Mouse (Mus musculus) heart, embryonic 12.5 days (tissue): Measurements from ENCODE around the gene Auts2. TPM values are rescaled to one million over a fixed set of nuclear protein-coding genes. Genes with fewer than 3 reads are reported as not detected.

ENCODE experiments used
- ATAC-seq: fragments of 200-750 bp; cut with Nextera tagmentation; 2 replicates; pipeline ENCODE4 v1.8.0; 2017; ENCODE audit warnings: moderate TSS enrichment, moderate library complexity; ENCODE audit not compliant: insufficient number of reproducible peaks, low FRiP score
- H3K27ac ChIP-seq: fragments of 300-500 bp; sonication (generic); 2 replicates; pipeline ENCODE4 v1.5.1; 2016; ENCODE audit warnings: mild to moderate bottlenecking, moderate library complexity; ENCODE audit not compliant: poor library complexity, severe bottlenecking
- H3K27me3 ChIP-seq: fragments of 300-500 bp; sonication (generic); replicated peaks from 2 replicates; pipeline ENCODE4 v1.6.1; 2016; ENCODE audit warnings: mild to moderate bottlenecking, moderate library complexity
- H3K36me3 ChIP-seq: fragments of 300-500 bp; sonication (generic); 2 replicates; pipeline ENCODE4 v1.6.1; 2016; ENCODE audit warnings: mild to moderate bottlenecking, moderate library complexity
- H3K4me1 ChIP-seq: fragments of 300-500 bp; sonication (generic); replicated peaks from 2 replicates; pipeline ENCODE4 v1.6.1; 2016; ENCODE audit warnings: mild to moderate bottlenecking
- H3K4me2 ChIP-seq: fragments of 300-500 bp; sonication (generic); 2 replicates; pipeline ENCODE4 v1.6.1; 2016; ENCODE audit warnings: mild to moderate bottlenecking, moderate library complexity
- H3K4me3 ChIP-seq: fragments of 300-500 bp; sonication (generic); 2 replicates; pipeline ENCODE4 v1.5.1; 2016; ENCODE audit warnings: mild to moderate bottlenecking
- H3K9ac ChIP-seq: fragments of 300-500 bp; sonication (generic); 2 replicates; pipeline ENCODE4 v1.6.1; 2016; ENCODE audit warnings: mild to moderate bottlenecking, moderate library complexity
- H3K9me3 ChIP-seq: fragments of 300-500 bp; sonication (generic); replicated peaks from 2 replicates; pipeline ENCODE4 v1.6.1; 2016; ENCODE audit warnings: mild to moderate bottlenecking, moderate library complexity
- WGBS: fragments of 180-500 bp; shearing (Covaris S2); methylation state at CpG from one replicate; pipeline ENCODE4 v1.1.7; 2016; 5-methylcytosine and 5-hydroxymethylcytosine counted together
- polyA plus RNA-seq: library from polyadenylated mRNA; unstranded; fragments of >200 nt; fragmentation: Nextera tagmentation; extraction: Ambion mirVana; gene quantifications from 2 replicates; pipeline ENCODE4 v1.2.1, GENCODE M21; 2016

Auts2 gene
- polyA plus RNA-seq, 1 experiment from 2014 or later: 25.3 TPM

DNA sequence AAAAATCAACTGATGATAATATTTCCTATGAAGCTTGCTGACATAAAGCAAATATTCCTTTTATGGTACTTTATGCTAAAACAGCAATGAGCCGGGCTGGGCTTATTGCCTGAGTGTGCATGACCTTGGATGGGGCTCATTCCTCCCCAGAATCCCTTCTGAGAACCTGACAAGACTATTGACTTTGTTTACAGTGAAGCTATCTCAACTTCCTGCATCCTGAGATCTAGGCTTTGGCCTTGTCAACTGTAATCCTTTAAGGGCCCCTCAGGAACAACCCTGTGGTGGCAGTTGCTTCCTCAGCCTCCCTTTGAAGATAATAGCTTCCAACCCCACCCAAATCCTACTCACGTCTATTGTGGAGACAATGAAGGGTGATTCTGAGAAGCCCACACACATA, 792.8 kb downstream of the Auts2 start:
- H3K9ac ChIP-seq: no peak overlapping the region
- H3K27ac ChIP-seq: no peak overlapping the region
- no peak overlapping the region for H3K4me2 ChIP-seq
- no peak for ATAC-seq
- peaks cover 9% of the 10 kb centered on the region; the same call in 1 of the 2 replicates for H3K4me1 ChIP-seq
- no peaks in the 10 kb centered on the region for H3K27me3 ChIP-seq
- no peaks in the 10 kb centered on the region for H3K36me3 ChIP-seq
- H3K9me3 ChIP-seq: no peaks in the 10 kb centered on the region
- WGBS: 40% methylated on average over 2 of the region's 2 CpGs
- H3K4me3 ChIP-seq: no peak overlapping the region

DNA sequence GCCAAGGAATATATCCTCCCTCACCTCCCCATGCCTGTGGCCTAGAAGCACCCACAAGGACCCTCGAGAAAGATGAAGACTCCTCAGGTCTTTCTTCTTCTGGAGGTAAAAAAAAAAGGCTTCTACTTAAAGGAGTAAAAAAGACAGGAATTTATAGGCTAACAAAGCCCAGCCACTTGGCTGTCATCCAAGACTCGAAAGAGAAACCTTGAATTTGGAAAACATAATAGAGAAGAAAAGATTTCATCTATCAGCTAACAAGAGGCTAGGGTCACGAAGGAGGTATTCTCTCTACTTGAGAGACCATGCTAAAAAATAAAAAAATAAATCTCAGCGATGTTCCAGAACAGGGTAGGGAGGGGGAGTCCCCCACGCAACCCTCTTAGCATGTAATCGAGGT, 793.9 kb downstream of the Auts2 start:
- WGBS: 40% methylated on average over 6 of the region's 6 CpGs
- ATAC-seq: no peak

DNA sequence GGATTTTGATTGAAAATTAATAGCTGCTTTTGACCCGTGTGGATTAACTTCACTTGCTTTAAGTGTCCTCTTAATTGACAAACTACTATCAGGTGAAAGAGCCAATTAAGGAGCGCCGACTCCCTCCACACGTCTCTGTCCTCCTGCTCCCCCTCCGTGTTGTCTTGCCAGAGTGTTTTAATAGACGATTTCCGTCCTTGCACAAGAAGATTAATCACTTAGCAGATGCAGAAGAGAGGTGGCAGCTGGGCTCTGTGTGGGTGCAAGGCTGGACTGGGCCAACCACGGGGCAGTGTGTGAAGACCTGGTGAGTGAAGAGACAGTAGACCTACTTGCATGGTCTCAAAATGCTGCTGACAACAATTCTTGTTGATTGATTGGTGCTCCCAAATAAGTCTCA, 800.1 kb downstream of the Auts2 start:
- Histone ChIP-seq H3K4me1 (no peaks in the 10 kb centered on the region), H3K27ac (no peak overlapping the region), H3K4me2 (no peak overlapping the region), H3K27me3 (no peaks in the 10 kb centered on the region), H3K9ac (no peak overlapping the region), H3K4me3 (no peak overlapping the region), H3K9me3 (no peaks in the 10 kb centered on the region), H3K36me3 (no peaks in the 10 kb centered on the region)
- 71% methylated on average over 8 of the region's 8 CpGs for WGBS
- no peak for ATAC-seq

More for the DNA sequence above, 793.9 kb downstream of the Auts2 start:
- Histone ChIP-seq H3K27ac (no peak overlapping the region), H3K27me3 (no peaks in the 10 kb centered on the region), H3K4me1 (peaks cover 9% of the 10 kb centered on the region; the same call in 1 of the 2 replicates), H3K9ac (no peak overlapping the region), H3K4me3 (no peak overlapping the region), H3K4me2 (no peak overlapping the region), H3K36me3 (no peaks in the 10 kb centered on the region), H3K9me3 (no peaks in the 10 kb centered on the region)

DNA sequence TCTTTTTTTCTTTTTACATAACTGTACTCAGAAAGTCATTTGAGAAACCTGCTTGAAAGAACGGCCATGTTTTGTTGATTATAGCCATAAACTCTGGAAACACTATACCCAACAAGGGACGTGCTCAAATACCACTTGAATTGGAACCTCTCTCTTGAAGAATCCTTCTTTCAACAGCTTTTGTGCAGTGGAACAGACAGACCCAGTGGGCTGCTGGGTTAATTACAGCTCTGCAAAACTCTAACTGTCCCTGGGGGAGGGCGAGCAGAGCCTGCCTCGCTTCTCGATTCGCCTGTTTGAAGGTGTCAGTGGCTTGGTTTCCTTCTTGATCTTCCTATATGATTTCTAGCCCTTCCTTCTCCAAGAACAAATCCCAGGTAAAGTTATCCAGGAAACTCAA, 805.7 kb downstream of the Auts2 start:
- no peaks in the 10 kb centered on the region for H3K9me3 ChIP-seq
- peaks cover 13% of the 10 kb centered on the region for H3K4me1 ChIP-seq
- H3K27me3 ChIP-seq: no peaks in the 10 kb centered on the region
- WGBS: 78% methylated on average over 6 of the region's 6 CpGs
- no peak overlapping the region for H3K4me2 ChIP-seq
- no peak overlapping the region for H3K9ac ChIP-seq
- H3K36me3 ChIP-seq: no peaks in the 10 kb centered on the region
- H3K27ac ChIP-seq: no peak overlapping the region
- no peak overlapping the region for H3K4me3 ChIP-seq
- ATAC-seq: no peak

DNA sequence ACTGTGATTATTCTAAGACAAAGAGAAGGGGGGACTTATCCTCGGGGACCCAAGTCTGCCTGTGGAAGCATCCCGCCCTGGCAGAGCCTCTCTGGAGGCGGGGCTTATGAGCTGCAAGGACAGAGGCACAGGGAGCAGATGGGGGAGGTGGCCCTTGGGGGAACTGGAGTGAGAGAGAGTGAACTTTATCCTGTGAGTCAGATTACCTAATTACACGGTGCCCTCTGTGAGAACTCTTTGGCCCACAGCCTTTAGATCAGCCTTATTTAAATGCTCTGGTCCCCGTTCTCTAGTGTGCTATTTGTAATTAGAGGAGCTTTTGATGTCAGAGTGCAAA, 809.9 kb downstream of the Auts2 start:
- no peak overlapping the region for H3K4me3 ChIP-seq
- no peak for ATAC-seq
- H3K4me2 ChIP-seq: no peak overlapping the region
- H3K27ac ChIP-seq: no peak overlapping the region
- no peaks in the 10 kb centered on the region for H3K36me3 ChIP-seq
- no peak overlapping the region for H3K9ac ChIP-seq
- H3K9me3 ChIP-seq: no peaks in the 10 kb centered on the region
- no peaks in the 10 kb centered on the region for H3K27me3 ChIP-seq
- WGBS: 7% methylated on average over 5 of the region's 5 CpGs
- peaks cover 22% of the 10 kb centered on the region for H3K4me1 ChIP-seq

DNA sequence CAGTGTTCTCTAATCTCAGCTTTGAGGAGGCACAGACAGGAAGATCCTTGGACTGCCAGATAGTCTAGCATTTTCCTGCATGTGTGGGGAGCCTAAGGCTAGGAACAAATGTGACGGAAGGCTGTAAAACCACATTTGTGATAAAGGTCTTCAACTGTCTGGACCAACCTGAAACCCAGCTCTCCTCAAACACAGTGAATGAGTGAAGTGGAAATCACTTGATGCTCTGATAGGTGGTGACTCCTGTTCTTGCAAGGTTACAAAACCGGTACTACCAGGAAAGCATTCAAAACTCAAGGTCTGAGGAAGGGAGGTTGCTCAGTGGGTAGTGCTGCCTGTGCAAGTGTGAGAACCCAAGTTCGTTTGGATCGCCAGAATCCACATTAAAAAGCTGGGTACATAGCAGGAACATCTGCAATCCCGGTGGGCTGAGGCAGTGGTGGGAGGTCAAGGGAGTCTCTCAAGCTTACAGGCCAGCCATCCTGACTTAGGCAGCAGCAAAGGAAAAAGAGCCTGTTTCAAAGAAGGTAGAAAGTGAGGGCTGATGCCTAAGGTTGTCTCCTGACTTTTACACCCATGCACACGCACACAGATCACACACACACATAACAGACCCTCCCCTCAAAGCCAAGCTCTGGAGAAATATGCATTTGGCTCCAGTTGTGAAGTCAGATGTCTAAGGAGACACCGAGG, 810.4 kb downstream of the Auts2 start:
- ATAC-seq: no peak
- Histone ChIP-seq H3K9me3 (no peaks in the 10 kb centered on the region), H3K27ac (no peak overlapping the region), H3K27me3 (no peaks in the 10 kb centered on the region), H3K4me2 (no peak overlapping the region), H3K4me3 (no peak overlapping the region), H3K9ac (no peak overlapping the region), H3K36me3 (no peaks in the 10 kb centered on the region), H3K4me1 (peaks cover 24% of the 10 kb centered on the region)
- WGBS: 47% methylated on average over 7 of the region's 7 CpGs

DNA sequence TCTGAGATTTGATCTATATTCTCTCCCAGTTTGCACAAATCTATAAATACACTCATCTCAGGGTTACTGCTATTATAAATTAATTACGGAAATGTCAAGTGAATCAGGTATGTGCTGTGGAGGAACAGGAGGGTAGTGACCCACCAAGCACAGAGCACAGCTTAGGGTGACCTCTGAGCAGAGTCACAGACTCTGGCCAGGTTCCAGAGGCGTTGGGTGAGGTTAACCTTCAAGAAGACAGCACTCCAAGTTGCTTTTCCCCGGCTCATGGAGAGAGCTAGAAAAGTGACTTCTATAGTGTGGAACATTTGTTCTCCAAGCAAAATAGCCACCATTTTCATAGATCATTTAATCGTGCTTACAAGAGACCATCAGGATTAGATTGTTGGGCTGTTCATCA, 813.7 kb downstream of the Auts2 start:
- H3K4me1 ChIP-seq: peaks cover 34% of the 10 kb centered on the region
- 69% methylated on average over 4 of the region's 4 CpGs for WGBS
- H3K9ac ChIP-seq: no peak overlapping the region
- no peak overlapping the region for H3K4me3 ChIP-seq
- no peak overlapping the region for H3K4me2 ChIP-seq
- no peaks in the 10 kb centered on the region for H3K36me3 ChIP-seq
- no peaks in the 10 kb centered on the region for H3K9me3 ChIP-seq
- no peak overlapping the region for H3K27ac ChIP-seq
- no peak for ATAC-seq
- H3K27me3 ChIP-seq: no peaks in the 10 kb centered on the region

DNA sequence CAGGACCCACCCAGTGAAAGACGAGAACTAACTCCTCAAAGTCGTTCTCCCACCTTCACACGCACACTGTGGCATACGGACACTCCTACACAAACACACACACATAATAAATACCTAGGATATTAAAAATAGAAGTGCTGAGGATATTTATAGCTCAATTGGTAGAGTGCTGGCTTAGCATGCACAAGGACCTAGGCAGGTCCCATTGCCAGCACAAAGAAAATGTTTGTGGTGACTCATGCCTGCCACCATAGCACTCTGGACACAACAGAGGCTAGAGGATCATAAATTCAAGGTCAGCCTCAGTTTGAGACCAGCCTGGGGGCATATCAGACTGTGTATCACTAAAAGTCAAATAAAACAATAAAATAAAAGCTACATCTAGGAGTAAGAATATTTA, 815.2 kb downstream of the Auts2 start:
- no peak for ATAC-seq
- Histone ChIP-seq H3K9ac (no peak overlapping the region), H3K36me3 (no peaks in the 10 kb centered on the region), H3K4me1 (peaks cover 25% of the 10 kb centered on the region), H3K4me3 (no peak overlapping the region), H3K9me3 (no peaks in the 10 kb centered on the region), H3K27ac (no peak overlapping the region; the same call in 1 of the 2 replicates), H3K4me2 (no peak overlapping the region), H3K27me3 (no peaks in the 10 kb centered on the region)
- 67% methylated on average over 4 of the region's 4 CpGs for WGBS

DNA sequence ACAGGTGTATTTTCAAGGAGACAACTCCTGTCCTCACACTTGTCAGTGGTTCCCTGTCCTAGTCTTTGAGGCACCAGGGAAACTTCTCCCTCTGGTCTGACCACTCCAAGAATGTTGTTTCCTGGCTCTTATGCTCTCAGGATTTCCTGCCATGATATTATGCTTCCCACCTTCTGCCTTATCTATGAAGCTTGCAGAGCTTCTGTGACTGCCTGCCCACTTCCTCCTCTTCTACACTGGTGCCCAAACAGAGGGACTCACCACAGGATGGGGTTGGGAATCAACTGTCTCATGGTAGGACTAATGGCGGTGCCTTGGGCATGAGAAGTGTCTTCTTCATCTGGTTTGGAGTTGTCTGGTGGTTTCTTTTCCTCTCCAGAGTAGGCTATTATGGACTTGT, 818.6 kb downstream of the Auts2 start:
- 86% methylated on average over 1 of the region's 1 CpGs for WGBS
- no peaks in the 10 kb centered on the region for H3K27me3 ChIP-seq
- H3K27ac ChIP-seq: no peak overlapping the region
- H3K9me3 ChIP-seq: no peaks in the 10 kb centered on the region
- ATAC-seq: no peak
- no peak overlapping the region for H3K4me2 ChIP-seq
- no peak overlapping the region for H3K9ac ChIP-seq
- peaks cover 17% of the 10 kb centered on the region for H3K4me1 ChIP-seq
- no peaks in the 10 kb centered on the region for H3K36me3 ChIP-seq
- no peak overlapping the region for H3K4me3 ChIP-seq

DNA sequence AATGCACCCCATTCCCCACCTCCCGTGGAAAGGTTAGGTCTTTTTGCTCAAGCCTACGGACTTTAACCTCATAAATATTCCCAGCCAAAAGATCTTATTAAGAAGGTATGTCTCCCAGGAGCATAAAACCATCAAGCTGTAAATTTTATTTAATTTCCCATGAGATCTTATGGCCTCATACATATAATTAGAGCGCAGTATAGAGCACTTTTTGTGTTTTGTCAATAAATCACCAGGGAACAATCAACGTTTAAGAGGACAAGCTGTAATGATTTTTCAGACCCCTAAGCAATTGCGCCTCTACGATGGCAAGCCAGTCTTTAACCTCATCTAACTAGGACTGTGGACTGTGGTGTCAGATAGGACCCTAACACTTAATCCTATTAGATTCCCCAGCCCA, 820.4 kb downstream of the Auts2 start:
- H3K27me3 ChIP-seq: no peaks in the 10 kb centered on the region
- 82% methylated on average over 6 of the region's 6 CpGs for WGBS
- H3K9ac ChIP-seq: no peak overlapping the region
- H3K4me2 ChIP-seq: no peak overlapping the region
- H3K27ac ChIP-seq: no peak overlapping the region
- no peaks in the 10 kb centered on the region for H3K36me3 ChIP-seq
- no peaks in the 10 kb centered on the region for H3K9me3 ChIP-seq
- no peak overlapping the region for H3K4me3 ChIP-seq
- peaks cover 10% of the 10 kb centered on the region for H3K4me1 ChIP-seq
- ATAC-seq: no peak

DNA sequence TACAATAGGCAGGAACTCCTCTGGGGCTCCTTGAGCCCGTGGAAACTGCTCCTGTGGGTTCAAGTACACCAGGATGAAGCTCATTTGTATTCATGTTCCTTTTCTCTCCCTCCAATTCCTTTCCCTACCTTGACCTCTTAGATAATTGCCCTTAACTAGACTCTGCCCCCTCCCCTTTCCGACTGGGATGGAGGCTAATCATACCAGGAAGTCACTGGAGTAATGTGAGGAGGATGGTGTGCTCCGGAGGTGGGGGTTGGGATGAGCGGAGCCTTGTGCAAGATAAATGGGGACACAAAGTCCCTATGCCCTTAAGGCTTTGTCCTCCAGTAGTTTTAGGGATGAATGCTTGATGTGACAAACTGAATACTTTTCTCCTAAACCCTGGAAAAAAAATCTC, 820.8 kb downstream of the Auts2 start:
- Histone ChIP-seq H3K27me3 (no peaks in the 10 kb centered on the region), H3K9me3 (no peaks in the 10 kb centered on the region), H3K4me1 (peaks cover 10% of the 10 kb centered on the region), H3K27ac (no peak overlapping the region), H3K9ac (no peak overlapping the region), H3K36me3 (no peaks in the 10 kb centered on the region), H3K4me2 (no peak overlapping the region), H3K4me3 (no peak overlapping the region)
- 50% methylated on average over 4 of the region's 4 CpGs for WGBS
- ATAC-seq: no peak

DNA sequence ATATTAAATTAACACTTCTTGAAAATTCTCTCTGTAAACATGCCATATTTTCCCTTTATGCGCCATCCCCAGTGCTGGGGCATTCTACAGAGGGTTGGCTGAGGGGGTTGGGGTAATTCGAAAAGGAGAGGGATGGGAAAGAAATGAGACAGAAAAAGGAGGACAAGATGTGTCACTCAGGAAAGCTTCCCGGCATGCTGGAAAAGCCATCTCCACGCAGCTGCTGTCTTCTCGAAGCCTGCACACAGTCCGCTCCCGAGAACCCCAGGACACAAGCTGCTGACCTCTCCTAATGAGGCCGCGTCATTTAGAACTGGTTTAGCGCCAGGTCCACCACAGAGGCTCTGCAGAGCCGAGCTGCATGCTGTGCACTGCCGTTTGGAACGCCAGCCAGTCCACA, 825.1 kb downstream of the Auts2 start:
- ATAC-seq: no peak
- H3K4me2 ChIP-seq: no peak overlapping the region

More for the DNA sequence above, 825.1 kb downstream of the Auts2 start:
- peaks cover 3% of the 10 kb centered on the region for H3K9me3 ChIP-seq
- no peak overlapping the region for H3K4me3 ChIP-seq
- H3K9ac ChIP-seq: no peak overlapping the region
- no peaks in the 10 kb centered on the region for H3K4me1 ChIP-seq
- H3K36me3 ChIP-seq: peaks cover 11% of the 10 kb centered on the region; the same call in 1 of the 2 replicates
- 77% methylated on average over 13 of the region's 13 CpGs for WGBS
- no peak overlapping the region for H3K27ac ChIP-seq
- H3K27me3 ChIP-seq: no peaks in the 10 kb centered on the region
